Mouse (Mus musculus) kidney, postnatal 10 days (tissue): ENCODE data around the gene Ano9.

ENCODE experiments used
- DNase-seq: peaks from one replicate; pipeline ENCODE4 v3.0.0; 2021; ENCODE audit warnings: mixed read lengths

The Ano9 gene

GRCm38 (mm10) chr7:141062525-141062924 is 55.1 kb downstream of the Ano9 start:
- DNase-seq = no peak

- DNase-seq = no peak
Measured at GRCm38 (mm10) chr7:141061269-141061692, 56.3 kb downstream of the Ano9 start.

- DNase-seq = peak; percentile 78
Measured at GRCm38 (mm10) chr7:141060426-141061242, 57.0 kb downstream of the Ano9 start, which contains the start of gene B4galnt4. Gene B4galnt4 (plus strand): TSS chr7:141061104.

GRCm38 (mm10) chr7:141059929-141060328 is 57.7 kb downstream of the Ano9 start:
- no peak for DNase-seq

GRCm38 (mm10) chr7:141058601-141059341 is 58.8 kb downstream of the Ano9 start:
- no peak for DNase-seq

GRCm38 (mm10) chr7:141057541-141057940 is 60.1 kb downstream of the Ano9 start:
- DNase-seq = no peak

GRCm38 (mm10) chr7:141056976-141057375 is 60.6 kb downstream of the Ano9 start:
- no peak for DNase-seq

GRCm38 (mm10) chr7:141055785-141056184 is 61.8 kb downstream of the Ano9 start:
- no peak for DNase-seq

GRCm38 (mm10) chr7:141052421-141052820 is 65.2 kb downstream of the Ano9 start:
- DNase-seq = no peak

GRCm38 (mm10) chr7:141052016-141052415 is 65.6 kb downstream of the Ano9 start:
- no peak for DNase-seq
